Mouse (Mus musculus): Measurements from ENCODE around the gene Copa. TPM values are rescaled to one million over a fixed set of nuclear protein-coding genes. Genes with fewer than 3 reads are reported as not detected.

The Copa gene
- polyA plus RNA-seq, 1 experiment = 167 TPM

GRCm38 (mm10) chr1:172155518-172155917 lies 73.2 kb downstream of the Copa start:
- H3K27ac ChIP-seq (ENCODE audit: insufficient read depth, low read depth, low read length) = no peak overlapping the region

GRCm38 (mm10) chr1:172159970-172160369 lies 77.6 kb downstream of the Copa start:
- TF ChIP-seq POLR2A (IDR thresholded peaks at IDR 0.05; ENCODE audit: borderline replicate concordance, low read depth, low read length) = no peak
- no peak for TF ChIP-seq CTCF (IDR thresholded peaks at IDR 0.05; ENCODE audit: low read depth, low read length)
- peaks cover 7% of the 10 kb centered on the region for H3K4me1 ChIP-seq (ENCODE audit: control insufficient read depth, insufficient read depth, low read length)
- no peak overlapping the region for H3K4me3 ChIP-seq (ENCODE audit: insufficient read depth, low read length)
- no peak overlapping the region for H3K27ac ChIP-seq (ENCODE audit: insufficient read depth, low read depth, low read length)

More at GRCm38 (mm10) chr1:172155518-172155917, 73.2 kb downstream of the Copa start:
- Histone ChIP-seq H3K4me3 (ENCODE audit: insufficient read depth, low read length) (no peak overlapping the region), H3K4me1 (ENCODE audit: control insufficient read depth, insufficient read depth, low read length) (peaks cover 5% of the 10 kb centered on the region; the same call in 1 of the 2 replicates)
- TF ChIP-seq CTCF (IDR thresholded peaks at IDR 0.05; ENCODE audit: low read depth, low read length) (no peak), POLR2A (IDR thresholded peaks at IDR 0.05; ENCODE audit: borderline replicate concordance, low read depth, low read length) (no peak)

- Histone ChIP-seq H3K27ac (ENCODE audit: insufficient read depth, low read depth, low read length) (no peak overlapping the region), H3K4me1 (ENCODE audit: control insufficient read depth, insufficient read depth, low read length) (peaks cover 7% of the 10 kb centered on the region), H3K4me3 (ENCODE audit: insufficient read depth, low read length) (no peak overlapping the region)
- TF ChIP-seq POLR2A (IDR thresholded peaks at IDR 0.05; ENCODE audit: borderline replicate concordance, low read depth, low read length) (no peak), CTCF (IDR thresholded peaks at IDR 0.05; ENCODE audit: low read depth, low read length) (no peak)
Measured at GRCm38 (mm10) chr1:172160508-172160907, 78.2 kb downstream of the Copa start.

- Histone ChIP-seq H3K4me1 (ENCODE audit: control insufficient read depth, insufficient read depth, low read length) (peaks cover 7% of the 10 kb centered on the region), H3K4me3 (ENCODE audit: insufficient read depth, low read length) (no peak overlapping the region), H3K27ac (ENCODE audit: insufficient read depth, low read depth, low read length) (no peak overlapping the region)
- TF ChIP-seq CTCF (IDR thresholded peaks at IDR 0.05; ENCODE audit: low read depth, low read length) (no peak), POLR2A (IDR thresholded peaks at IDR 0.05; ENCODE audit: borderline replicate concordance, low read depth, low read length) (no peak)
Measured at GRCm38 (mm10) chr1:172162009-172162408, 79.7 kb downstream of the Copa start.

- TF ChIP-seq CTCF (IDR thresholded peaks at IDR 0.05; ENCODE audit: low read depth, low read length) (no peak), POLR2A (IDR thresholded peaks at IDR 0.05; ENCODE audit: borderline replicate concordance, low read depth, low read length) (no peak)
- Histone ChIP-seq H3K4me1 (ENCODE audit: control insufficient read depth, insufficient read depth, low read length) (peaks cover 7% of the 10 kb centered on the region), H3K27ac (ENCODE audit: insufficient read depth, low read depth, low read length) (no peak overlapping the region), H3K4me3 (ENCODE audit: insufficient read depth, low read length) (no peak overlapping the region)
Measured at GRCm38 (mm10) chr1:172162959-172163358, 80.6 kb downstream of the Copa start.

GRCm38 (mm10) chr1:172167911-172168310 lies 85.6 kb downstream of the Copa start:
- H3K4me3 ChIP-seq (ENCODE audit: insufficient read depth, low read length) = no peak overlapping the region
- no peak overlapping the region for H3K27ac ChIP-seq (ENCODE audit: insufficient read depth, low read depth, low read length)
- peaks cover 7% of the 10 kb centered on the region for H3K4me1 ChIP-seq (ENCODE audit: control insufficient read depth, insufficient read depth, low read length)
- no peak for TF ChIP-seq POLR2A (IDR thresholded peaks at IDR 0.05; ENCODE audit: borderline replicate concordance, low read depth, low read length)
- TF ChIP-seq CTCF (IDR thresholded peaks at IDR 0.05; ENCODE audit: low read depth, low read length) = no peak

- Histone ChIP-seq H3K27ac (ENCODE audit: insufficient read depth, low read depth, low read length) (no peak overlapping the region), H3K4me1 (ENCODE audit: control insufficient read depth, insufficient read depth, low read length) (no peaks in the 10 kb centered on the region), H3K4me3 (ENCODE audit: insufficient read depth, low read length) (no peak overlapping the region)
- TF ChIP-seq POLR2A (IDR thresholded peaks at IDR 0.05; ENCODE audit: borderline replicate concordance, low read depth, low read length) (no peak), CTCF (IDR thresholded peaks at IDR 0.05; ENCODE audit: low read depth, low read length) (no peak)
Measured at GRCm38 (mm10) chr1:172169809-172170208, 87.5 kb downstream of the Copa start.

Other genes starting within 250 kb of the Copa start
- gene Cd84, start 242.8 kb upstream of the Copa start, polyA plus RNA-seq (2012; ENCODE audit: insufficient read depth, insufficient read length, missing spikeins) = 352 and 384 TPM in 2 replicates
- 32.2 and 33.8 TPM in 2 replicates for gene Gm10521, start 186.9 kb upstream of the Copa start, polyA plus RNA-seq (2012; ENCODE audit: insufficient read depth, insufficient read length, missing spikeins)
- gene Slamf6, start 165.0 kb upstream of the Copa start, polyA plus RNA-seq (2012; ENCODE audit: insufficient read depth, insufficient read length, missing spikeins) = 0.83 and 0.94 TPM in 2 replicates
- gene Vangl2, start 54.1 kb upstream of the Copa start, polyA plus RNA-seq (2012; ENCODE audit: insufficient read depth, insufficient read length, missing spikeins) = 0.74 and 1.2 TPM in 2 replicates
- gene Nhlh1, start 25.0 kb upstream of the Copa start, polyA plus RNA-seq (2012; ENCODE audit: insufficient read depth, insufficient read length, missing spikeins) = not detected in 2 replicates
- 142 and 144 TPM in 2 replicates for gene Ncstn, start 266 bp downstream of the Copa start, polyA plus RNA-seq (2012; ENCODE audit: insufficient read depth, insufficient read length, missing spikeins)
- gene Pex19, start 44.2 kb downstream of the Copa start, polyA plus RNA-seq (2012; ENCODE audit: insufficient read depth, insufficient read length, missing spikeins) = 56.7 and 64.1 TPM in 2 replicates
- 73.2 and 78.3 TPM in 2 replicates for gene Dcaf8, start 65.6 kb downstream of the Copa start, polyA plus RNA-seq (2012; ENCODE audit: insufficient read depth, insufficient read length, missing spikeins)
- 249 and 256 TPM in 2 replicates for gene Pea15a, start 124.3 kb downstream of the Copa start, polyA plus RNA-seq (2012; ENCODE audit: insufficient read depth, insufficient read length, missing spikeins)
- gene Casq1, start 137.3 kb downstream of the Copa start, polyA plus RNA-seq (2012; ENCODE audit: insufficient read depth, insufficient read length, missing spikeins) = not detected in 2 replicates
- not detected in 2 replicates for gene Atp1a4, start 175.9 kb downstream of the Copa start, polyA plus RNA-seq (2012; ENCODE audit: insufficient read depth, insufficient read length, missing spikeins)
- gene Igsf8, start 179.1 kb downstream of the Copa start, polyA plus RNA-seq (2012; ENCODE audit: insufficient read depth, insufficient read length, missing spikeins) = 90.3 and 110 TPM in 2 replicates
- gene Atp1a2, start 215.5 kb downstream of the Copa start, polyA plus RNA-seq (2012; ENCODE audit: insufficient read depth, insufficient read length, missing spikeins) = 0.15 and 0.36 TPM in 2 replicates
- 1.8 and 2.2 TPM in 2 replicates for gene Kcnj9, start 246.8 kb downstream of the Copa start, polyA plus RNA-seq (2012; ENCODE audit: insufficient read depth, insufficient read length, missing spikeins)